Mouse (Mus musculus) C2C12 (cell line): ENCODE results near the gene Pnp.
"Not testable (repeated sequence)": the region's sequence is repeated elsewhere in the genome, so short reads cannot be mapped to it uniquely, and the experiment has no call there.

Source experiments
- CTCF ChIP-seq: IDR thresholded peaks from one replicate; pipeline ENCODE4 v1.5.1; 2011; ENCODE audit not compliant: control insufficient read depth, insufficient read depth, insufficient read length
- MYOG ChIP-seq: IDR thresholded peaks from one replicate; pipeline ENCODE4 v1.6.1; 2011; ENCODE audit not compliant: control insufficient read depth, insufficient read length; ENCODE audit errors: extremely low read depth

DNA sequence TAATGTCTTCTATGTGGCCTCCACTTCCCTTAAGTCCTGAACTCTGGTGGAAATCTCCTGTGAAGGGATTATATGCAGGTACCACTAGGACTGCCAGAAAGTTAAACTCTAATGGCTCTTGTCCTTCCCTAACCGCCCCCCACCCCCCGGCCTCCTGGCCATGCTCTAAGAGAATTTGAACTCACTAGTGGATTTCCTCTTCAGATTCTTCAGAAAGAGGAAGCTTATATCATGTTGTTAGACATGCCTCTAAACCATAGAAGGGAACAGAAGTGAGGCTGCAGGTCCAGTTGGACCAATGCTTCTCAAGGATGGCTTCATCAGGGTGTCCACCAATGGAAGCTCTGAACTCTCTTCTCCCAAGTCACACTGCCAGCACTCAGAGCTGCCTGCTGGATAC lies 32.9 kb upstream of the Pnp start:
- not testable (repeated sequence) for TF ChIP-seq CTCF, MYOG
